In genomic region chr11:8496686-8497085, GRCm38 (mm10) we compare ENCODE assay signal across 9 mouse cellular contexts.
DNase-seq lines count a peak whose midpoint lies in the region; ATAC-seq lines count a peak whose summit lies in the region.
"Had no signal": no experiment of that assay in that cellular context is flagged by ENCODE, and none has a peak within 500 bp of the region (broad histone marks: within the 10 kb centered on the region; RNA-seq: fewer than 3 reads in every experiment).

No protein-coding gene starts in this region.

- 0 out of 2 replicates have a peak overlapping the region, but pooled peaks have one; percentile 8 for H3K9ac ChIP-seq in heart, embryonic 16.5 days (ENCODE audit: low read length)
- H3K9ac ChIP-seq in limb, embryonic 13.5 days = no peak overlapping the region
- H3K9ac ChIP-seq: midbrain, embryonic 12.5 days had no signal

- H3K4me3 ChIP-seq in heart, embryonic 16.5 days (ENCODE audit: low read length) = no peak overlapping the region
- no peak overlapping the region for H3K4me3 ChIP-seq in limb, embryonic 13.5 days
- H3K4me3 ChIP-seq: midbrain, embryonic 12.5 days had no signal

- 18% methylated on average over 5 of the region's 5 CpGs for whole genome bisulfite sequencing in heart, embryonic 16.5 days
- 43% methylated on average over 5 of the region's 5 CpGs for WGBS in limb, embryonic 13.5 days

- H3K4me1 ChIP-seq in heart, embryonic 16.5 days (ENCODE audit: control insufficient read depth, insufficient read depth, low read length) = peaks cover 72% of the 10 kb centered on the region
- peaks cover 33% of the 10 kb centered on the region for H3K4me1 ChIP-seq in limb, embryonic 13.5 days
- H3K4me1 ChIP-seq: midbrain, embryonic 12.5 days had no signal

- 0 out of 2 replicates have a peak, but pooled peaks have one; percentile 15 for ATAC-seq in heart, embryonic 16.5 days (replicated peaks; ENCODE audit: extremely low read depth, insufficient read depth, low FRiP score)
- ATAC-seq in limb, embryonic 13.5 days (ENCODE audit: low FRiP score, low read depth) = peak; percentile 52; the same call in 1 of the 2 replicates

- no peaks in the 10 kb centered on the region for H3K27me3 ChIP-seq in heart, embryonic 16.5 days (ENCODE audit: control insufficient read depth, insufficient read depth, low read length)
- H3K27me3 ChIP-seq in limb, embryonic 13.5 days = no peaks in the 10 kb centered on the region
- H3K27me3 ChIP-seq: midbrain, embryonic 12.5 days had no signal

- DNase-seq in embryo, embryonic 11 days = peak; percentile 13
- no peak for DNase-seq in embryo, embryonic 10.5 days (ENCODE audit: low spot score)
- peak; percentile 65 to 66 for DNase-seq in right cerebral cortex, postnatal 10 days (ENCODE audit: low spot score in 2 of 2)
- no peak for DNase-seq in right cerebral cortex, postnatal 14 days
- DNase-seq in testis, postnatal 10 days (ENCODE audit: low spot score) = peak; percentile 74
- no peak for DNase-seq in frontal cortex, postnatal 25 days (ENCODE audit: low spot score in 2 of 2)

- peak overlapping the region; percentile 67 for H3K27ac ChIP-seq in heart, embryonic 16.5 days (ENCODE audit: low read length)
- peak overlapping the region; percentile 61; the same call in 1 of the 2 replicates for H3K27ac ChIP-seq in limb, embryonic 13.5 days
- H3K27ac ChIP-seq: midbrain, embryonic 12.5 days had no signal

- no peak overlapping the region for H3K4me2 ChIP-seq in heart, embryonic 16.5 days (ENCODE audit: low read depth, low read length)
- H3K4me2 ChIP-seq in limb, embryonic 13.5 days (replicated peaks) = no peak overlapping the region
- H3K4me2 ChIP-seq: midbrain, embryonic 12.5 days had no signal

- no peaks in the 10 kb centered on the region for H3K9me3 ChIP-seq in heart, embryonic 16.5 days (replicated peaks; ENCODE audit: control insufficient read depth, low read length)
- H3K9me3 ChIP-seq in limb, embryonic 13.5 days = no peaks in the 10 kb centered on the region
- H3K9me3 ChIP-seq: midbrain, embryonic 12.5 days had no signal

- H3K36me3 ChIP-seq in heart, embryonic 16.5 days (ENCODE audit: control insufficient read depth, insufficient read depth) = peaks cover 7% of the 10 kb centered on the region; the same call in 1 of the 2 replicates
- peaks cover 90% of the 10 kb centered on the region for H3K36me3 ChIP-seq in limb, embryonic 13.5 days
- H3K36me3 ChIP-seq: midbrain, embryonic 12.5 days had no signal

Comparison
In these comparisons a context has a peak if more than half of its experiments do, and no peak if none do; other contexts are left out.
1. DNase-seq: peak in embryo, embryonic 11 days (single experiment), right cerebral cortex, postnatal 10 days (2 of 2) and testis, postnatal 10 days (single experiment); none in embryo, embryonic 10.5 days (single experiment), right cerebral cortex, postnatal 14 days (single experiment) and frontal cortex, postnatal 25 days (0 of 2).